Mouse (Mus musculus) brain, embryonic 14.5 days (tissue): ENCODE measurements around the gene Lpar6.

Source experiments
- CTCF ChIP-seq: fragments of 200-500 bp; IDR thresholded peaks from 2 replicates; pipeline ENCODE4 v1.5.1; 2012; ENCODE audit warnings: inconsistent platforms, mild to moderate bottlenecking, moderate library complexity, borderline replicate concordance; ENCODE audit not compliant: insufficient read depth, insufficient read length; ENCODE audit errors: extremely low read depth
- POLR2A ChIP-seq: fragments of 200-500 bp; IDR thresholded peaks from 2 replicates; pipeline ENCODE4 v1.6.1; 2012; ENCODE audit warnings: mild to moderate bottlenecking, inconsistent platforms, borderline replicate concordance; ENCODE audit not compliant: poor library complexity, insufficient read depth, insufficient read length, severe bottlenecking; ENCODE audit errors: extremely low read depth

DNA sequence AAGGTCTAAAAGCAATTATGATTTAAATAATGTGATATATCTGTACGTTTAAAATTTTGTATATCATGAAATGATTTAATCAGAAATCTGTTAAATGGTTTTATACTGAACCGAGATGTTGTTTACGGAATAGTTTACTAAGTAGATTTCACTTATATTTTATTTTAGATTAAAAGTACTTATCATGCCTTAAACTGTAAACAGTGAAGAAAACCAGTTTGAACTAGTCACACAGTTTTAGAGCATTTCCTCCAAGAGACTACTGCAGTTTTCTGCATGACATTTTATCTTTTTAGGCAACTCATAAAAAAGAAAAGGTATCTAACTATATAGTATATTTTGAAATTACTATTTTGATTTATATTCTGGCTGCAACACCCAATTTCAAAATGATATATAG, 2.2 kb downstream of the Lpar6 start:
- TF ChIP-seq POLR2A (no peak), CTCF (no peak)
